Mouse (Mus musculus) lung, postnatal 0 days (tissue): Measurements from ENCODE around the gene Repin1.

Source experiments
- CTCF ChIP-seq: IDR thresholded peaks from 2 replicates; pipeline ENCODE4 v1.5.1; 2016; ENCODE audit warnings: antibody characterized with exemption, mild to moderate bottlenecking
- EP300 ChIP-seq: IDR thresholded peaks from 2 replicates; pipeline ENCODE4 v1.6.1; 2016; ENCODE audit warnings: antibody characterized with exemption, mild to moderate bottlenecking, control low read depth

DNA sequence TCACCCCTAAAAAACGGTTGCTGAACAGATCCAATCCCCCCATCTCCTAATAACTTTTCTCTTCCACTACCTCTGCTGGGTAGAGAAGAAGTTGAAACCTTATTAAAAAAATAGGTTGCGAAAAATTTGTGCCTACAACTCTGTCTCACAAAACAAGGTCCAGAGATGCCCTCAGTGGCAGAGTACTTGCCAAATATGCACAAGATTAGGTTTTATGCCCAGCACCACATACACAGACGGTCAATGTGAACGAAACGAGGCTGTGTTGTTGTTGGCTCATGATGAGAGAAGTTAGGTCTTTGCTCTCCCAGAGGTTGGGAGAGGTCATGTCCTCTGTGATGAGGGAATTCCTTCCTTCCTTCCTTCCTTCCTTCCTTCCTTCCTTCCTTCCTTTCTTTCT lies 48.4 kb upstream of the Repin1 start:
- TF ChIP-seq CTCF: no peak
- no peak for TF ChIP-seq EP300
